Mouse (Mus musculus) G1E (cell line): ENCODE data around the gene Sp2. TPM values are rescaled to one million over a fixed set of nuclear protein-coding genes. Genes with fewer than 3 reads are reported as not detected.

Source experiments
- ATAC-seq: 2 replicates; pipeline ENCODE4 v1.8.0; 2016; ENCODE audit warnings: mild to moderate bottlenecking; ENCODE audit not compliant: insufficient number of reproducible peaks, poor library complexity, low FRiP score, severe bottlenecking; ENCODE audit errors: extremely low read depth
- DNase-seq: peaks from one replicate; pipeline ENCODE4 v3.0.0; 2012; ENCODE audit warnings: low spot score
- H3K27me3 ChIP-seq: 2 replicates; pipeline ENCODE4 v1.6.1; 2012; ENCODE audit warnings: mild to moderate bottlenecking, low read length, inconsistent platforms; ENCODE audit not compliant: insufficient read depth
- H3K36me3 ChIP-seq: replicated peaks from 2 replicates; pipeline ENCODE3; 2012; ENCODE audit warnings: mild to moderate bottlenecking, inconsistent platforms
- H3K4me1 ChIP-seq: 2 replicates; pipeline ENCODE4 v1.6.1; 2012; ENCODE audit warnings: low read depth, low read length, inconsistent platforms, mixed read lengths; ENCODE audit not compliant: insufficient read depth
- H3K4me3 ChIP-seq: 2 replicates; pipeline ENCODE4 v1.5.1; 2012; ENCODE audit warnings: low read depth, mild to moderate bottlenecking, inconsistent platforms, low read length, moderate library complexity, mixed read lengths
- H3K9me3 ChIP-seq: replicated peaks from 2 replicates; pipeline ENCODE4 v1.6.1; 2012; ENCODE audit warnings: inconsistent platforms
- CTCF ChIP-seq: IDR thresholded peaks from 2 replicates; pipeline ENCODE4 v1.5.1; 2012; ENCODE audit warnings: low read depth, low read length, inconsistent platforms, mixed read lengths
- GATA1 ChIP-seq: IDR thresholded peaks from 2 replicates; pipeline ENCODE4 v1.6.1; 2012; ENCODE audit warnings: borderline replicate concordance, low read length, inconsistent platforms, mixed read lengths
- GATA2 ChIP-seq: IDR thresholded peaks from 2 replicates; pipeline ENCODE4 v1.6.1; 2012; ENCODE audit warnings: low read depth, low read length, inconsistent platforms, borderline replicate concordance
- POLR2AphosphoS5 ChIP-seq: IDR thresholded peaks from 2 replicates; pipeline ENCODE4 v1.6.1; 2012; ENCODE audit warnings: low read depth, low read length, inconsistent platforms; ENCODE audit not compliant: insufficient replicate concordance
- TAL1 ChIP-seq: conservative IDR thresholded peaks from 2 replicates; pipeline ENCODE4 v1.6.1; 2012; ENCODE audit warnings: low read depth, low read length, inconsistent platforms, mixed read lengths
- polyA plus RNA-seq: library from polyadenylated mRNA; stranded (reverse); fragments of >175 nt; gene quantifications from 2 replicates; pipeline ENCODE4 v1.2.3, GENCODE M21; 2012
- total RNA-seq, 2 experiments: library from RNA; stranded (forward) in 1 of 2; stranded (reverse) in 1 of 2; fragments of 200-1000 nt in 1 of 2; fragments of >200 nt in 1 of 2; fragmentation: Nextera tagmentation in 1 of 2; gene quantifications; 2 replicates each; pipeline ENCODE4 v1.2.3; 2014 to 2017

Gene Sp2
- total and polyA plus RNA-seq, 3 experiments: 1.6 to 46.6 (median 27.9) TPM

- Histone ChIP-seq H3K4me3 (peak overlapping the region; percentile 65; the same call in 1 of the 2 replicates), H3K4me1 (peaks cover 34% of the 10 kb centered on the region), H3K27me3 (peaks cover 77% of the 10 kb centered on the region), H3K9me3 (peaks cover 6% of the 10 kb centered on the region), H3K36me3 (no peaks in the 10 kb centered on the region)
- TF ChIP-seq GATA1 (no peak), POLR2AphosphoS5 (no peak), TAL1 (no peak), GATA2 (no peak), CTCF (no peak)
- ATAC-seq (no peak), DNase-seq (no peak)
Observed at GRCm38 (mm10) chr11:97021873-97022484, 39.2 kb upstream of the Sp2 start.

GRCm38 (mm10) chr11:97021121-97021765 is 38.5 kb upstream of the Sp2 start:
- DNase-seq: no peak
- H3K4me1 ChIP-seq: peaks cover 34% of the 10 kb centered on the region
- H3K9me3 ChIP-seq: peaks cover 6% of the 10 kb centered on the region
- no peak for TF ChIP-seq CTCF
- TF ChIP-seq GATA1: no peak
- TF ChIP-seq POLR2AphosphoS5: no peak
- TF ChIP-seq TAL1: no peak
- no peak for TF ChIP-seq GATA2
- peaks cover 82% of the 10 kb centered on the region for H3K27me3 ChIP-seq
- H3K36me3 ChIP-seq: no peaks in the 10 kb centered on the region
- no peak overlapping the region; the same call in 1 of the 2 replicates for H3K4me3 ChIP-seq
- no peak for ATAC-seq

GRCm38 (mm10) chr11:97019345-97019708 is 36.6 kb upstream of the Sp2 start:
- H3K27me3 ChIP-seq: peaks cover 85% of the 10 kb centered on the region
- H3K9me3 ChIP-seq: peaks cover 6% of the 10 kb centered on the region
- no peak overlapping the region for H3K4me3 ChIP-seq
- H3K4me1 ChIP-seq: peaks cover 18% of the 10 kb centered on the region
- no peaks in the 10 kb centered on the region for H3K36me3 ChIP-seq
- TF ChIP-seq GATA1 (no peak), CTCF (no peak), TAL1 (no peak), POLR2AphosphoS5 (no peak), GATA2 (no peak)
- no peak for ATAC-seq
- no peak for DNase-seq

- no peaks in the 10 kb centered on the region for H3K36me3 ChIP-seq
- DNase-seq: no peak
- H3K4me1 ChIP-seq: peaks cover 15% of the 10 kb centered on the region
- no peak for TF ChIP-seq GATA2
- no peak for TF ChIP-seq TAL1
- TF ChIP-seq GATA1: no peak
- no peak for TF ChIP-seq CTCF
- no peak for TF ChIP-seq POLR2AphosphoS5
- peaks cover 82% of the 10 kb centered on the region for H3K27me3 ChIP-seq
- peaks cover 6% of the 10 kb centered on the region for H3K9me3 ChIP-seq
- ATAC-seq: no peak
- no peak overlapping the region for H3K4me3 ChIP-seq
Observed at GRCm38 (mm10) chr11:97018583-97019344, 36.0 kb upstream of the Sp2 start.

- Histone ChIP-seq H3K4me1 (peaks cover 15% of the 10 kb centered on the region), H3K27me3 (peaks cover 79% of the 10 kb centered on the region), H3K36me3 (no peaks in the 10 kb centered on the region), H3K4me3 (no peak overlapping the region), H3K9me3 (peaks cover 6% of the 10 kb centered on the region)
- DNase-seq (no peak), ATAC-seq (no peak)
- TF ChIP-seq GATA1 (no peak), TAL1 (no peak), CTCF (no peak), GATA2 (no peak), POLR2AphosphoS5 (no peak)
Observed at GRCm38 (mm10) chr11:97017696-97018582, 35.2 kb upstream of the Sp2 start.
